Mouse (Mus musculus) kidney, adult 9 months (tissue): ENCODE measurements around the gene Nemp2.

Experiments used
- DNase-seq: peaks from one replicate; pipeline ENCODE4 v3.0.0; 2022

Gene Nemp2

DNA sequence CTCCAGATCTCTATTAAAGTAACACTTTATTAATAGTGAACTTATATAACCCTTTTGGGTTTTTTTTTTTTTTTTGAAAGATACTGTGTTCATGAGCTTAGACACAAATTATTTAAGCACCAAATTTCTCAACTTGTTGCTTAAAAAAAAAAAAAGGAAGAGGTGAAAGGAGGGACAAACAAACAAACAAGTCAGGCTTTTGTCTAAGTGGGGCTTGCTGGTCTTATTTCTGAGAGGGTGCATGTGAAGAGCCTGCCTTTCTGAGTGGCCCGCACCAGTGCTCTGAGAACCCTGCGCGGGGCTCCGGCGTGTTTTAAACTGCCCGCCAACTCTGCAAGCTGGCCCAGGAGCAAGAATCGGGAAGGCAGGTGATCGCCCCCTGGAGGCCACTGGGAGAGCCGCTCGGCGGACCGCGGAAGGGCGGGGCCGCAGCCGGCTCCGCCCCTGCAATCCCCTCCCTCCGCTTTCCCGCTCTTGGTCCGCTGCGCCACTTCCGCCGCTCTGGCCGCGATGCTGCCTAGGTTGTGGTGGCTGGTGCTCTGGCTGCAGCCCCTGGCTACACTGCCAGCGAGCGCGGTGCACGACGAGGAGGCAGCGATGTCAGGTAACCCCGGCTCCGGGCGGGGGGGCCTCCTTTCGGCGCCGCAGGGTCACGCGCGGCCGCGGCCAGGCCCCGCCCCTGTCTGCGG is at the start of gene Nemp2:
Gene Nemp2 (plus strand): TSS at position 456 of the 689 bp plus-strand sequence.
- DNase-seq: peak; percentile 94

DNA sequence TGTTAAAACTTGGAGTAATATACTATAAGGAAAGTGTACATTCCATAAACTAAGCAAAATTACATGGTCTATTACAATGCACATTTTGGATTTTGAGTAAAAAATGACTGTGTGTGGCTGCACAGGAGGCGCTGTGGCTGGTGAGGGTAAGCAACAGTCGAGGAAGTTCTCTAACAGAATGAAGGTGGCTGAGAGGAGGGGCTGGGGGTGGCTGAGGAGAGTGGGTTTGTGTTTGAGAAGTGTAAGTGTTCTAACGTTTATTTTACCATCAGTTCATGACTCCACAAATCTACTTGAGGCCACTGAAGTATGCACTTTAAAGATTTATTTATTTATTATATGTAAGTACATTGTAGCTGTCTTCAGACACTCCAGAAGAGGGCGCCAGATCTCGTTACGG is 48.8 kb upstream of the Nemp2 start:
- no peak for DNase-seq

- no peak for DNase-seq
Measured at GRCm38 (mm10) chr1:52582866-52583265, 47.6 kb upstream of the Nemp2 start.

DNA sequence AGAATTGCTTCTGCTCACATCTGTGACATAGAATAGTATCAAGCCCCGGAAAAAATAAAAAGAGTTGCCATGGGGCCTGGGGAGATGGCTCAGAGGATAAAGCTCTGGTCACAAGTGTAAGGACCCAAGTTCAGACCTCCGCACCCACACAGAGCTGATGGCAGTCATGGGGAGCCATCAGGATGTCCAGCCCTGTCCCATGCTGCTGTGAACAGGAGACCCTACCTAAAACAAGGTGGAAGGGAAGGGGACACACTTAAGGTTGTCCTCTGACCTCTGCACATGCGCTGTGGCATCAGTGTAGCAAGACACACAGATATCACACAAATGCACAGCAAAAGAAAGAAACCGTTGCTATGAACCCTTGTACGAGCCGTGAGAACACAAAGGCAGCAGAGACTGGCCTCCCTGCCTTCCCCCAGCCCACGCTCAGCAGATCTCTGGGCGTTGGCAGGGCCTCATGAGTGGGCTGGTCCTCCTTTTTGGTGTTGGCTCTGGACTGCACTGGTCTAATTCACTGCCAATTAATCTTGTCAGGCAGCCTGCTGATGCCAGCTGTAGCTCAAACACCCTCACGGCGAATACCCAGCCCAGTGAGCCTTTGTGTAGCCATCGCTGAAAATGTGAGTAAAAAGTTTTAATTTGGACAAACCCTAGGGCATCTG is 33.4 kb upstream of the Nemp2 start:
- no peak for DNase-seq

GRCm38 (mm10) chr1:52597761-52598160 is 32.7 kb upstream of the Nemp2 start:
- peak; percentile 26 for DNase-seq

GRCm38 (mm10) chr1:52598361-52598760 is 32.1 kb upstream of the Nemp2 start:
- DNase-seq: no peak

DNA sequence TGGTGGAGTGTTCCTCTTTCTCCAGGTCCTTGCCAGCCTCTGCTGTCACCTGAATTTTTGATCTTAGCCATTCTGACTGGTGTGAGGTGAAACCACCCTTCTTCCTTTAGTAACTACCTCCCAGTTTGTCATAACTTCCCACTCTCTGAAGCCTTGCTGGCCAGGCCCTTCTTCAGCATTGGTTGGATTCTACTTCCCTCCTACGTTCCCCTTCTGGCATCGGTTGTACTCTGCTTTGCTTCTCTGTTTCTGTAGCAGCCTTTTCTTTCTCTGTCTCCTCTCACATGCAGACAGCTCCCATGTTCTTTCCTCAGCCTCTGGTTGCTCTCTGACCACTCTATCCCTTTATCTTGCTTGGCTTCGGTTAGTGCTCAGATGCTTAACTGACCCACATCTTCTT is 29.0 kb upstream of the Nemp2 start:
- no peak for DNase-seq

GRCm38 (mm10) chr1:52607700-52608099 is 22.8 kb upstream of the Nemp2 start:
- no peak for DNase-seq

DNA sequence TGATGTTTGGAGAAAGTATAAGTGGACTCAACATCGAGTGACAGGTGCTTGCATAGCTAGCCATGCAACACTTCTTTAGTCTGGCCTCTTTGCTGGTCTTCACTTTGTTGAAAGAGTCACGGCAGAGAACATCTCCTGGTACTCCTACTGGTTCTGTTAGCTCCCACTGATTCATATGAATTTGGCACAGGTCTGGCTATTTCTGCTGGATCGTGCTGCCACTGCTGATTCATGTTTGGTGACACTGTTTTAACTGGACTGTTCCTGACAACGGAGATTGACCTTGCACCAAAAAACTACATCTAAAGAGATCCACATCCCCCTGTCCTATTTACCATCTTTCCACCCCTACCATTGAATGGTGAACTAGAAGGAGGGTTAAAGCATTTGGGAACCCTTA is 22.0 kb upstream of the Nemp2 start:
- DNase-seq: no peak

- DNase-seq: no peak
Measured at GRCm38 (mm10) chr1:52618217-52618616, 12.3 kb upstream of the Nemp2 start.

DNA sequence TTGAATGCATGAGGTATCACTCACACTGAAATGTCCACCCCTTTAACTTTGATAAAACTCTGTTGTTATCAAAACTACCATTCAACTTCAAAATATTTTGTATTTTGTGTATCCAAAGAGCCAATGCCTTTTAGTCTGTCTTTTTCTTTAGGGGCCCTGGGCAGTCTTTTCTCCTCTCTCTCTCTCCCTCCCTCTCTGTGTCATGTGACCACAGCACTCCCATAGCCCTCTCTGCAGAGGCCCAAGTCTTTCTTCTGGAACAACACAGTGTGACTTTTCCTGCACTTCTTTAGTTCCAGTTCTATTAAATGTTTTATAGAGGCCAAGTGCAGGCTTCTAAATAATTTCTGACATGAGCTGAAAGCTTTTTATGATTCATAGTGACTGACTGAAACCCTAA is 10.1 kb upstream of the Nemp2 start:
- no peak for DNase-seq

DNA sequence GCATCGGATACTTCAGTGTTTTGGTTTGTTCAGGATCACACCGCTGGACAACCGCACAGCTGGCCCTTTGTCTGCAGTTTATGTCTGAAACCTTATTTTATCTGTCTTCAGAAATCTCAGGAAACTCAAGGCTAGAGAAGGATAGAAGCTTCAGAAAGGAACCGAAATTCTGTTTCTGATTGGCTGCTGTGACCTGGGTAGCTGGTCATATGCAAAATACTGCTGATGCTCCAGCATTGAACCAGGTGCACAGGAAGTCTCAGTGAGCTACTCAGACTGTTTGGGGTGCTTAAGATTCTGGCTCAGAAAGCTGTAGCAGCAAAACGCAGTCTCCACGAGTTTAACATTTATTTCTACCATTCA is 415 bp downstream of the Nemp2 start:
- no peak for DNase-seq

- peak; percentile 14 for DNase-seq
Measured at GRCm38 (mm10) chr1:52631570-52631969, 1.1 kb downstream of the Nemp2 start.

DNA sequence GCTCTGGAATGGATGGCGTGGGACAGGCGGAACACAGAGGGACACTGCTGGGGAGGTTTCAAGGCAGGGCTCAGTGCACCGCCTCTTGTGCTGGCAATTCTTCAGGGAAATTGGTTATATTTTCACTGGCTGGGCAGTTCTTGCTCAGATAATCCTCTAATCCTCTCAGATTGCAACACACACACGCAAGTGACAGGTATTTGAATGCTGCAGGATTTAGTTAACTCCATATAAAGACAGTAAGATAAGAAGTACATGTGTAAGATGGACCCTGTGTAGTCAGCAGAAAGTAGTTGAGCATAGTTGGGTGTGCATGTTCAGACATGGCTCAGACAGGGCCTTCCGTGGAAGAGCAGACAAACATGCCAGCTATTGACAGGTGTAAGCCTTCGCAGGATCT is 3.7 kb downstream of the Nemp2 start:
- no peak for DNase-seq

- DNase-seq: no peak
Measured at GRCm38 (mm10) chr1:52635932-52636331, 5.4 kb downstream of the Nemp2 start.

DNA sequence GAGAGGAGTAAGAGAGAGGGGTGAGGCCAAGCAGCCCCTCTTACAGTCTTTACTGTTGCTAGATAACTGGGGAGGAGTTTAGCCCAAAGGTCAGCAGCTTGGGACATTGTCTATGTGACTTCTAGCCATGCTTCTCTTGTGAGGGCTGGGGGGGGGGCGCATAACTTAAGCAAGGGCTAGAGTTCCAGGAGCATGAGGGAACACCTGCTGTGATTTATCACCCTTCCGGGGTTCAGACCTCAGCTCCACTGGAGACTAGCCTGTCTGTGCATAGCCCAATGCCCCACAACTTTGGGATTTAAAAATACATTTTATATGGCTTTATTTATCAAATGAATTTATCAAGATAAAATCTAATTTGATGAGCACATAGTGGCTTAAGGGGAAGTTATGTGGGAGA is 7.6 kb downstream of the Nemp2 start:
- no peak for DNase-seq

DNA sequence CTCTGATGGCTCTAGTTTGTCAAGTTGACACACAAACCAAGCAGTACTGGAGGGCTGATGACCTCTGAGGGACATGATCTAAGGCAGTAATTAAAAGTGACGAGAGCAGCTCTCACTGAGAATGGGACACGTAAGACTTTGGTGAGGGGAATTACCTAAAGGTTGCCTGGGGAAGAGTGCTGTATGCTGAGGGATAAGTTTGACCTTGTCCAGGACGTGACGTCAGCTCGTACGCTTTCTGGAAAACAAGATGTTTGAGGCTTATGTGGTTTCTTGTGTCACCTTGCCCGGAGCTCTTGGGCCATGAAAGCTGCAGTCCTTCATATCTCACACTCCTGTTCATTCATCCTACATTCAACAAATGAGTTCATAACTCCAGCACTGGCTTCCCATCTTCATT is 8.6 kb downstream of the Nemp2 start:
- no peak for DNase-seq

GRCm38 (mm10) chr1:52640266-52640665 is 9.8 kb downstream of the Nemp2 start:
- DNase-seq: no peak

- no peak for DNase-seq
Measured at GRCm38 (mm10) chr1:52640736-52641135, 10.2 kb downstream of the Nemp2 start.

DNA sequence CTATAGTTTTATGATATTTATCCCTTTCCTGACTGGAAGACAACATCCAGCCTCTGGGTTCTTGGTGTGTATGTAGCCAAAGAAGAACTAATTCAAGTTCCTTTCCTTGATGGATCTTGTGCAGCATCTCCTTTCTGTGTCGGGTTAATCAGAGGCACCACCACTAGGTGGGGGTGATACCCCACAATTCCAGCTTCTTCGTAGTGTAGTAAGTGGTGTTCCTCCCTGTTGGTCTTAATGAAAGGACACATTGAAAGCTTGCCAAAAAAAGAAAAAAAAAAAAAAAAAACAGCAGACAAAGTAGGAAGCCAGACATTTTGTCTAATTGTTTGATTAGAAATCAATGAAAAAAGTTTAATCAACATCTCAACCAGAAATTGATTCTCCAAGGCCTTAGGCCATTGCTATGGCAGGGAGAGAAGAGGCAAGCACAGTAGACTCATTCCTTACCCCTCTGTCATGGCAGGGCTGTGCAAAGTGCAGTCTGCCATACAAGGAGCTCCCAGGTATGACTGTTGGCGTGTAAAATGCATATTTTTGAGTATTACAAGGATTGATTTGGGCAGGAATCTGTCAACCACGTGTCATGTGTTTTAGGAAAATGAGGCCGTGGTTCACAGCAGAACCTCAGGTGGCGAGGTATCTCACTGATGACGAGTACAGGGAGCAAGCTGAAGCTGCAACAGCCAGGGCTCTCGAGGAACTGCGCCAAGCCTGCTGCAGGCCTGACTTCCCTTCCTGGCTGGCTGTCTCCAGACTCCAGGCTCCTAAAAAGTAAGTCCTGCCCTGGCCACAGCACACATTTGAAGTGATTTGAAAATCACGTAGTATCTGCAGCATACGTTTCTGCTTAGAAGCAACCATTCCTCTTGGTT is 17.9 kb downstream of the Nemp2 start:
- peak; percentile 86 for DNase-seq

GRCm38 (mm10) chr1:52650066-52650465 is 19.6 kb downstream of the Nemp2 start:
- no peak for DNase-seq

GRCm38 (mm10) chr1:52652601-52653253 is 22.2 kb downstream of the Nemp2 start:
- no peak for DNase-seq

- DNase-seq: no peak
Measured at GRCm38 (mm10) chr1:52653366-52653765, 22.9 kb downstream of the Nemp2 start.
